ENCODE assay signal across 7 mouse cellular contexts in the genomic region with DNA sequence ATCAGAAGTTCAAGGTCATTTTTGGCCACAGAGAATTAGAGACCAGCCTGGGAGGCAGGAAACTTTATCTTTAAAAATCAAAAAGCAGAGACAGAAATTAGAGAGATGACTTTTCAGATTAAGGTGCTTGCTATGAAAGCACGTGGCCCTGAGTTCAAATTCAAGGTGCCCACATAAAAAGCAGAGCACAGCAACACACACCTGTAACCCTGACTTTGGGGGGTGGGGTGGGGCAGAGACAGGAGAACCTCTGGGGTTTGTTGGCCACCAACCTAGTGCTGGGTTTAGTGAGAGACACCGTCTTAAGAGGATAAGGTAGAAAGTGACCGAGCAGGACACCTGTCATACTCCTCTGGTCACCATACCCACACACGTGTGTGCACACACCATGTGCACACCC. TPM values are rescaled to one million over a fixed set of nuclear protein-coding genes. Genes with fewer than 3 reads are reported as not detected.
"Had no signal": no experiment of that assay in that cellular context is flagged by ENCODE, and none has a peak within 500 bp of the region (broad histone marks: within the 10 kb centered on the region; RNA-seq: fewer than 3 reads in every experiment).

No protein-coding gene starts in this region.

RNA-seq across cellular contexts. Expression of a gene that starts 8.9 kb away (rescaled TPM):
- polyA plus RNA-seq: neural tube, embryonic 11.5 days; neural tube, embryonic 12.5 days; neural tube, embryonic 13.5 days; neural tube, embryonic 14.5 days; neural tube, embryonic 15.5 days; stomach, embryonic 16.5 days; stomach, postnatal 0 days had no signal

RNA-seq across cellular contexts. Expression of a gene that starts 41.7 kb away (rescaled TPM):
- polyA plus RNA-seq: neural tube, embryonic 11.5 days; neural tube, embryonic 12.5 days; neural tube, embryonic 13.5 days; neural tube, embryonic 14.5 days; neural tube, embryonic 15.5 days; stomach, embryonic 16.5 days; stomach, postnatal 0 days had no signal
